Comparison of ENCODE assay signal across 20 mouse cellular contexts in genomic region chr9:124038158-124038582, GRCm38 (mm10). TPM values are rescaled to one million over a fixed set of nuclear protein-coding genes. Genes with fewer than 3 reads are reported as not detected.
DNase-seq lines count a peak whose midpoint lies in the region; ATAC-seq lines count a peak whose summit lies in the region.
"Had no signal": no experiment of that assay in that cellular context is flagged by ENCODE, and none has a peak within 500 bp of the region (broad histone marks: within the 10 kb centered on the region; RNA-seq: fewer than 3 reads in every experiment).

No protein-coding gene starts in this region.

- H3K4me2 ChIP-seq in intestine, embryonic 16.5 days (ENCODE audit: low read depth, low read length): no peak overlapping the region
- H3K4me2 ChIP-seq in intestine, embryonic 15.5 days (replicated peaks): no peak overlapping the region
- H3K4me2 ChIP-seq in liver, embryonic 16.5 days (ENCODE audit: low read depth, low read length): peak overlapping the region; percentile 4; the same call in 1 of the 2 replicates
- H3K4me2 ChIP-seq: heart, embryonic 12.5 days; lung, embryonic 15.5 days; midbrain, embryonic 12.5 days had no signal

- no peak overlapping the region for H3K27ac ChIP-seq in intestine, embryonic 16.5 days (ENCODE audit: low read length)
- H3K27ac ChIP-seq in intestine, embryonic 15.5 days: no peak overlapping the region
- H3K27ac ChIP-seq in liver, embryonic 16.5 days (ENCODE audit: low read length): peak overlapping the region; percentile 56
- H3K27ac ChIP-seq: embryonic facial prominence, embryonic 10.5 days; hindbrain, embryonic 10.5 days; limb, embryonic 10.5 days; lung, embryonic 15.5 days; midbrain, embryonic 12.5 days had no signal

- 36% methylated on average over 2 of the region's 2 CpGs for WGBS in intestine, embryonic 16.5 days
- WGBS in intestine, embryonic 15.5 days: 35% methylated on average over 2 of the region's 2 CpGs
- 5% methylated on average over 2 of the region's 2 CpGs for WGBS in liver, embryonic 16.5 days (ENCODE audit: insufficient replicate concordance)

- peak; percentile 16; the same call in 1 of the 2 replicates for ATAC-seq in intestine, embryonic 16.5 days
- ATAC-seq in intestine, embryonic 15.5 days: no peak; the same call in 1 of the 2 replicates
- peak; percentile 35 for ATAC-seq in liver, embryonic 16.5 days (ENCODE audit: low read depth)

- no peaks in the 10 kb centered on the region for H3K36me3 ChIP-seq in intestine, embryonic 16.5 days (ENCODE audit: control insufficient read depth, insufficient read depth, low read length)
- H3K36me3 ChIP-seq in intestine, embryonic 15.5 days: no peaks in the 10 kb centered on the region
- H3K36me3 ChIP-seq in liver, embryonic 16.5 days (ENCODE audit: control insufficient read depth, insufficient read depth): no peaks in the 10 kb centered on the region
- H3K36me3 ChIP-seq: embryonic facial prominence, embryonic 10.5 days; heart, embryonic 12.5 days; hindbrain, embryonic 10.5 days; limb, embryonic 10.5 days; lung, embryonic 15.5 days; midbrain, embryonic 12.5 days had no signal

- H3K9me3 ChIP-seq in intestine, embryonic 16.5 days (ENCODE audit: control insufficient read depth, low read length): no peaks in the 10 kb centered on the region
- no peaks in the 10 kb centered on the region for H3K9me3 ChIP-seq in intestine, embryonic 15.5 days
- H3K9me3 ChIP-seq in liver, embryonic 16.5 days (replicated peaks; ENCODE audit: control insufficient read depth, low read length): no peaks in the 10 kb centered on the region
- H3K9me3 ChIP-seq: embryonic facial prominence, embryonic 10.5 days; heart, embryonic 12.5 days; hindbrain, embryonic 10.5 days; limb, embryonic 10.5 days; lung, embryonic 15.5 days; midbrain, embryonic 12.5 days had no signal

- no peaks in the 10 kb centered on the region for H3K27me3 ChIP-seq in intestine, embryonic 16.5 days (replicated peaks; ENCODE audit: control insufficient read depth, insufficient read depth, low read length)
- no peaks in the 10 kb centered on the region for H3K27me3 ChIP-seq in intestine, embryonic 15.5 days (replicated peaks)
- H3K27me3 ChIP-seq in liver, embryonic 16.5 days (ENCODE audit: control insufficient read depth, insufficient read depth, low read depth, low read length): no peaks in the 10 kb centered on the region
- H3K27me3 ChIP-seq: heart, embryonic 12.5 days; lung, embryonic 15.5 days; midbrain, embryonic 12.5 days had no signal

- no peak overlapping the region for H3K4me3 ChIP-seq in intestine, embryonic 16.5 days (ENCODE audit: low read length)
- no peak overlapping the region for H3K4me3 ChIP-seq in intestine, embryonic 15.5 days (replicated peaks)
- H3K4me3 ChIP-seq in liver, embryonic 16.5 days (ENCODE audit: low read depth, low read length): no peak overlapping the region
- H3K4me3 ChIP-seq: embryonic facial prominence, embryonic 10.5 days; erythroblast, embryonic 14.5 days; heart, embryonic 12.5 days; hindbrain, embryonic 10.5 days; limb, embryonic 10.5 days; lung, embryonic 15.5 days; midbrain, embryonic 12.5 days had no signal

- DNase-seq in 416B (ENCODE audit: low read depth): peak; percentile 88
- peak; percentile 33 for DNase-seq in c-Kit-positive CD71-positive TER-119-positive erythroid progenitor cells, embryonic 14.5 days (ENCODE audit: low spot score)
- no peak for DNase-seq in spleen, adult 18-20 months
- no peak for DNase-seq in adrenal gland, postnatal 25 days
- no peak for DNase-seq in left cerebral cortex, adult 18-20 months (ENCODE audit: low spot score in 2 of 2)

- no peaks in the 10 kb centered on the region for H3K4me1 ChIP-seq in intestine, embryonic 16.5 days (ENCODE audit: control insufficient read depth, insufficient read depth, low read length)
- H3K4me1 ChIP-seq in intestine, embryonic 15.5 days (replicated peaks): no peaks in the 10 kb centered on the region; the same call in 1 of the 2 replicates
- H3K4me1 ChIP-seq in liver, embryonic 16.5 days (ENCODE audit: control insufficient read depth, low read depth, low read length): peaks cover 14% of the 10 kb centered on the region
- H3K4me1 ChIP-seq: embryonic facial prominence, embryonic 10.5 days; hindbrain, embryonic 10.5 days; limb, embryonic 10.5 days; midbrain, embryonic 12.5 days had no signal

- no peak overlapping the region for H3K9ac ChIP-seq in intestine, embryonic 16.5 days (ENCODE audit: low read depth, low read length)
- no peak overlapping the region for H3K9ac ChIP-seq in intestine, embryonic 15.5 days
- no peak overlapping the region for H3K9ac ChIP-seq in liver, embryonic 16.5 days (ENCODE audit: low read depth, low read length)
- H3K9ac ChIP-seq: heart, embryonic 12.5 days; lung, embryonic 15.5 days; midbrain, embryonic 12.5 days had no signal

RNA-seq across cellular contexts. Expression of gene Ccr3, which starts 16.4 kb away (rescaled TPM):
- 0.13 and 0.15 TPM in 2 replicates for polyA plus RNA-seq in intestine, embryonic 16.5 days (2015; fragmentation: Nextera tagmentation; extraction: Ambion mirVana)
- polyA plus RNA-seq in intestine, embryonic 15.5 days (2015; fragmentation: Nextera tagmentation; extraction: Ambion mirVana): 0.10 TPM in 1 of 2 replicates, not detected in the other
- 0.14 and 0.18 TPM in 2 replicates for polyA plus RNA-seq in liver, embryonic 16.5 days (2015; fragmentation: Nextera tagmentation; extraction: Ambion mirVana)
- not detected in 2 replicates for total RNA-seq in adrenal gland, postnatal 25 days (2021)
- not detected for total RNA-seq in left cerebral cortex, adult 18-20 months (2021)
- total RNA-seq: layer of hippocampus, postnatal 25 days had no signal
- polyA plus RNA-seq: embryonic facial prominence, embryonic 10.5 days; erythroblast, embryonic 14.5 days; hindbrain, embryonic 10.5 days; limb, embryonic 10.5 days had no signal

RNA-seq across cellular contexts. Expression of gene Ccr1l1, which starts 60.0 kb away (rescaled TPM):
- polyA plus RNA-seq in intestine, embryonic 16.5 days (2015; fragmentation: Nextera tagmentation; extraction: Ambion mirVana): not detected in 2 replicates
- polyA plus RNA-seq in intestine, embryonic 15.5 days (2015; fragmentation: Nextera tagmentation; extraction: Ambion mirVana): 0.24 TPM in 1 of 2 replicates, not detected in the other
- polyA plus RNA-seq in liver, embryonic 16.5 days (2015; fragmentation: Nextera tagmentation; extraction: Ambion mirVana): 0.07 TPM in 1 of 2 replicates, not detected in the other
- total RNA-seq in adrenal gland, postnatal 25 days (2021): not detected in 2 replicates
- total RNA-seq in left cerebral cortex, adult 18-20 months (2021): not detected
- total RNA-seq: adrenal gland, postnatal 36 days; gastrocnemius, postnatal 10 days; layer of hippocampus, postnatal 25 days had no signal
- polyA plus RNA-seq: embryonic facial prominence, embryonic 10.5 days; erythroblast, embryonic 14.5 days; heart, embryonic 12.5 days; hindbrain, embryonic 10.5 days; inflammation-experienced regulatory T-cells, adult 6 months; large intestine, adult 2 months; limb, embryonic 10.5 days; lung, embryonic 15.5 days; midbrain, embryonic 12.5 days had no signal

Comparison
In these comparisons a context has a peak if more than half of its experiments do, and no peak if none do; other contexts are left out.
1. DNase-seq: peak in 416B (single experiment) and c-Kit-positive CD71-positive TER-119-positive erythroid progenitor cells, embryonic 14.5 days (single experiment); none in spleen, adult 18-20 months (0 of 2), adrenal gland, postnatal 25 days (single experiment) and left cerebral cortex, adult 18-20 months (0 of 2).